Mouse (Mus musculus) frontal cortex, postnatal 14 days (tissue): ENCODE data around the gene Shd.
A peak's percentile ranks its signal among the peaks of the same experiment; 100 is the strongest.

Experiments used
- DNase-seq, 2 experiments: peaks; one replicate each; pipeline ENCODE4 v3.0.0; 2022; ENCODE audit warnings: low spot score in 2 of 2

The Shd gene

GRCm38 (mm10) chr17:55958918-55959728, 11.1 kb upstream of the Shd start, which contains the start of gene Yju2:
Yju2 (plus strand) TSS chr17:55959099.
- peak; percentile 90 to 93 for DNase-seq

GRCm38 (mm10) chr17:55959946-55960740, 10.1 kb upstream of the Shd start:
- DNase-seq: no peak

GRCm38 (mm10) chr17:55960791-55961190, 9.5 kb upstream of the Shd start:
- no peak for DNase-seq

GRCm38 (mm10) chr17:55961631-55962030, 8.6 kb upstream of the Shd start:
- no peak for DNase-seq

GRCm38 (mm10) chr17:55963171-55963570, 7.1 kb upstream of the Shd start:
- peak in 1 of 2 experiments; percentile 2 for DNase-seq

- DNase-seq: no peak
These were observed 5.8 kb upstream of the Shd start for GRCm38 (mm10) chr17:55964496-55964895.

GRCm38 (mm10) chr17:55964996-55965395, 5.3 kb upstream of the Shd start:
- DNase-seq: no peak

- no peak for DNase-seq
These were observed 3.1 kb upstream of the Shd start for GRCm38 (mm10) chr17:55967186-55967585.

GRCm38 (mm10) chr17:55968210-55968609, 2.1 kb upstream of the Shd start:
- no peak for DNase-seq

- no peak for DNase-seq
These were observed 707 bp upstream of the Shd start for GRCm38 (mm10) chr17:55969560-55969959.

GRCm38 (mm10) chr17:55971453-55971852, 1.2 kb downstream of the Shd start:
- no peak for DNase-seq

- peak in 1 of 2 experiments; percentile 75 for DNase-seq
These were observed 6.1 kb downstream of the Shd start for GRCm38 (mm10) chr17:55976255-55976862.

GRCm38 (mm10) chr17:55977301-55977700, 7.0 kb downstream of the Shd start:
- DNase-seq: no peak

- DNase-seq: peak; percentile 75 to 77
These were observed 16.0 kb downstream of the Shd start, which contains the start of gene Fsd1 for GRCm38 (mm10) chr17:55986030-55986961. Fsd1 (plus strand) TSS chr17:55986509.

- DNase-seq: no peak
These were observed 20.1 kb downstream of the Shd start for GRCm38 (mm10) chr17:55990278-55990898.

GRCm38 (mm10) chr17:55996007-55996406, 25.7 kb downstream of the Shd start:
- DNase-seq: no peak

- DNase-seq: no peak
These were observed 29.7 kb downstream of the Shd start for GRCm38 (mm10) chr17:55999794-56000499.

GRCm38 (mm10) chr17:56003000-56003399, 32.7 kb downstream of the Shd start:
- DNase-seq: no peak

- no peak for DNase-seq
These were observed 35.3 kb downstream of the Shd start, which contains the start of the genes Stap2 and Mpnd for GRCm38 (mm10) chr17:56005415-56006061. Stap2 (minus strand) TSS chr17:56005584. Mpnd (plus strand) TSS chr17:56005711.
